Mouse (Mus musculus): ENCODE results near the gene P2ry14. TPM values are rescaled to one million over a fixed set of nuclear protein-coding genes. Genes with fewer than 3 reads are reported as not detected.
"Not testable (repeated sequence)": the region's sequence is repeated elsewhere in the genome, so short reads cannot be mapped to it uniquely, and the experiment has no call there.

P2ry14 gene
- polyA plus RNA-seq, 1 experiment from 2014 or later, result 1.7 TPM

DNA sequence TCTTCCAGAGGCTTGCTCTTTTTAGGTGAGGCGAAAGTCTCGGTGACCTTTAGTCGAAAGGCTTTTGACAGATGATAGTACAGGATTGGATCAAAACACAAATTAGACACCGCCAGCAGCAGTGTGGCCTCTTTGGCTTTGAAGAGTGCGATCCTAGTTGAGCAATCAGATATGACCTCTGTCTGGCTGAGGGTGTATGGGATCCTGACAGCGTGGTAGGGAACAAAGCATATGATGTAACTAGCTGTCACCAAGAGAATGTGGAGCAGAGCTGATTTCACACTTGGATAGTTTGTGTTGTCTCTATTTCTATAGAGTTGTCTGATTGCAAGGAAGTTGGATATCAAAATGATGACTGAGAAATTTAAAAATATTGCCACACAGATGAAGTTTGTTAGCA is 56.0 kb downstream of the P2ry14 start:
- Histone ChIP-seq H3K9me3 (replicated peaks) (no peaks in the 10 kb centered on the region), H3K9ac (no peak overlapping the region), H3K4me3 (no peak overlapping the region), H3K4me2 (no peak overlapping the region), H3K4me1 (peaks cover 9% of the 10 kb centered on the region), H3K27me3 (replicated peaks) (no peaks in the 10 kb centered on the region), H3K27ac (no peak overlapping the region), H3K36me3 (no peaks in the 10 kb centered on the region)
- 58% methylated on average over 6 of the region's 6 CpGs for WGBS (ENCODE audit: insufficient replicate concordance)
- ATAC-seq, result 0 out of 2 replicates have a peak, but pooled peaks have one; percentile 24

- WGBS (ENCODE audit: insufficient replicate concordance), result 72% methylated on average over 11 of the region's 11 CpGs
- no peak for ATAC-seq
- H3K27ac ChIP-seq, result no peak overlapping the region
These were observed 60.7 kb downstream of the P2ry14 start for GRCm38 (mm10) chr3:59092702-59093101.

GRCm38 (mm10) chr3:59080919-59081318 is 72.5 kb downstream of the P2ry14 start:
- WGBS (ENCODE audit: insufficient replicate concordance), result 16% methylated on average over 7 of the region's 7 CpGs
- no peak overlapping the region for H3K9ac ChIP-seq
- no peak for ATAC-seq

More at GRCm38 (mm10) chr3:59092702-59093101, 60.7 kb downstream of the P2ry14 start:
- Histone ChIP-seq H3K4me1 (peaks cover under 1% of the 10 kb centered on the region; the same call in 1 of the 2 replicates), H3K27me3 (replicated peaks) (no peaks in the 10 kb centered on the region), H3K4me3 (no peak overlapping the region), H3K4me2 (no peak overlapping the region), H3K9ac (no peak overlapping the region), H3K9me3 (replicated peaks) (no peaks in the 10 kb centered on the region), H3K36me3 (no peaks in the 10 kb centered on the region)

GRCm38 (mm10) chr3:59080293-59080916 is 73.0 kb downstream of the P2ry14 start:
- Histone ChIP-seq H3K4me1 (peaks cover 9% of the 10 kb centered on the region; the same call in 1 of the 2 replicates), H3K27ac (no peak overlapping the region), H3K9ac (no peak overlapping the region), H3K4me3 (no peak overlapping the region), H3K9me3 (replicated peaks) (no peaks in the 10 kb centered on the region), H3K4me2 (no peak overlapping the region), H3K27me3 (replicated peaks) (no peaks in the 10 kb centered on the region), H3K36me3 (no peaks in the 10 kb centered on the region)
- no peak for ATAC-seq
- 40% methylated on average over 6 of the region's 6 CpGs for WGBS (ENCODE audit: insufficient replicate concordance)

More at GRCm38 (mm10) chr3:59080919-59081318, 72.5 kb downstream of the P2ry14 start:
- H3K4me1 ChIP-seq, result peaks cover 9% of the 10 kb centered on the region; the same call in 1 of the 2 replicates
- H3K9me3 ChIP-seq (replicated peaks), result no peaks in the 10 kb centered on the region
- no peak overlapping the region for H3K4me3 ChIP-seq
- H3K36me3 ChIP-seq, result no peaks in the 10 kb centered on the region
- no peaks in the 10 kb centered on the region for H3K27me3 ChIP-seq (replicated peaks)
- H3K4me2 ChIP-seq, result no peak overlapping the region
- H3K27ac ChIP-seq, result no peak overlapping the region

- H3K4me1 ChIP-seq, result peaks cover 9% of the 10 kb centered on the region; the same call in 1 of the 2 replicates
- no peaks in the 10 kb centered on the region for H3K27me3 ChIP-seq (replicated peaks)
- no peaks in the 10 kb centered on the region for H3K36me3 ChIP-seq
- no peak for ATAC-seq
- no peak overlapping the region for H3K4me3 ChIP-seq
- no peak overlapping the region for H3K4me2 ChIP-seq
- H3K9ac ChIP-seq, result no peak overlapping the region
- no peak overlapping the region for H3K27ac ChIP-seq
- WGBS (ENCODE audit: insufficient replicate concordance), result 27% methylated on average over 4 of the region's 4 CpGs
- H3K9me3 ChIP-seq (replicated peaks), result no peaks in the 10 kb centered on the region
These were observed 74.1 kb downstream of the P2ry14 start for GRCm38 (mm10) chr3:59079327-59079726.

DNA sequence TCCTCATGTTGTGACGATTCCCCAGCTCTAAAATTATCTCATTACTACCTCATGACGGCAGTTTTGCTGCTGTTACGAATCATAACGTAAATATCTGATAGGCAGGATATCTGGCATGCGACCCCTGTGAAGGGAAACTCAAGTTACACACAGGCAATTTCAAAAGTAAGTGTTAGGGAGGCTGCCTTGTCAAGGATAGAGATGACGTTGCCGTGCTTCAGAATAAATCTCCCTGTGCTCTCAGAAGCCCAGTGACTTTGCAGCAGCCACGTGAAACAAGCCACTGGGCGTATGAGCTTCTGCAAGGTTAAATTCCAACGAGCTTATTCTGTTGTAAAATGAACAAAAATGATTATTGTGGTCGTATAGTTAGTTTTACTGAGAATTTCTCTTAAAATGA is 74.8 kb downstream of the P2ry14 start:
- Histone ChIP-seq H3K36me3 (no peaks in the 10 kb centered on the region), H3K4me3 (no peak overlapping the region), H3K9me3 (replicated peaks) (no peaks in the 10 kb centered on the region), H3K4me2 (no peak overlapping the region), H3K9ac (no peak overlapping the region), H3K4me1 (peaks cover 9% of the 10 kb centered on the region; the same call in 1 of the 2 replicates), H3K27ac (no peak overlapping the region), H3K27me3 (replicated peaks) (no peaks in the 10 kb centered on the region)
- ATAC-seq, result no peak
- 62% methylated on average over 11 of the region's 11 CpGs for WGBS (ENCODE audit: insufficient replicate concordance)

DNA sequence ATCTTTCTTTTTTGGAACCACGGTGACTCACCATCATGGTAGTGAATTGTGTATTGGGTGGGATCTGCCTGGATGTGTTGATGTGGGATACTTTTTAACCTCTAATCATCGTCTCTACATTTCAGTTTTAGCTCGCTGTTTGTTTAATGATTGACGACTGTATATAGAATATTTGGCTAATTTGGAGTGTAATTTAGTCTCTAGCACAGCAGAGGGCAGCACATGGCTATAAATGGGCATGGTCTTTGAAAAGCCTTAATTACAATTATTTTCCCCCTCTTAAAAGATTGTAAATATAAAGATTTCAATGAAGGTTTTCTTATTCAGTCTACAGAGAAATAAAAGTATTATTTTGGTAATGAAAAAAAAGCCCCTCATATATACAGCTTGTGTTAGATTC is 76.1 kb downstream of the P2ry14 start:
- Histone ChIP-seq H3K4me1 (peaks cover 9% of the 10 kb centered on the region; the same call in 1 of the 2 replicates), H3K4me2 (no peak overlapping the region), H3K4me3 (no peak overlapping the region), H3K9ac (no peak overlapping the region), H3K9me3 (replicated peaks) (no peaks in the 10 kb centered on the region), H3K27me3 (replicated peaks) (no peaks in the 10 kb centered on the region), H3K27ac (no peak overlapping the region), H3K36me3 (no peaks in the 10 kb centered on the region)
- no peak for ATAC-seq
- 37% methylated on average over 4 of the region's 4 CpGs for WGBS (ENCODE audit: insufficient replicate concordance)

DNA sequence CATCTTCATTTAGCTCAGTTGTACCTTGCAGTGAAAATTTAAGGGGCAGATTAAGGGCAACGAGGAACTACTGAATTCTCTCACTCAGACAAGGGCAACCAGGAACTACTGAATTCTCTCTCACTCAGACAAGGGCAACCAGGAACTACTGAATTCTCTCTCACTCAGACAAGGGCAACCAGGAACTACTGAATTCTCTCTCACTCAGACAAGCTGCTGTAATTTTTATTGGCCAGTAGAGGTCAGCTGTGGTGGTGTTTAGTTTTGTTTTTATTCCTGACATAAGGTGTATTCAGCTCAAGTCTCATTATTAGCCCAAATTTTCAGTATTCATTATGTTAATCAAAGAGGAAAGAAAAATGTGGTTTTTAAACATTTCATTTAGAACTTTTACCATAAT is 84.3 kb downstream of the P2ry14 start:
- not testable (repeated sequence) for ATAC-seq; H3K27ac ChIP-seq; H3K9me3 ChIP-seq (replicated peaks); H3K4me3 ChIP-seq; H3K4me2 ChIP-seq; H3K36me3 ChIP-seq; H3K9ac ChIP-seq; H3K27me3 ChIP-seq (replicated peaks); H3K4me1 ChIP-seq
- WGBS (ENCODE audit: insufficient replicate concordance), result 30% methylated on average over 1 of the region's 1 CpGs

- Histone ChIP-seq H3K27me3 (replicated peaks) (no peaks in the 10 kb centered on the region), H3K4me1 (peaks cover 23% of the 10 kb centered on the region), H3K4me2 (no peak overlapping the region), H3K9ac (no peak overlapping the region), H3K9me3 (replicated peaks) (no peaks in the 10 kb centered on the region), H3K27ac (no peak overlapping the region), H3K4me3 (no peak overlapping the region), H3K36me3 (no peaks in the 10 kb centered on the region)
- no peak for ATAC-seq
- 75% methylated on average over 8 of the region's 8 CpGs for WGBS (ENCODE audit: insufficient replicate concordance)
These were observed 86.7 kb downstream of the P2ry14 start for GRCm38 (mm10) chr3:59066558-59067294.

GRCm38 (mm10) chr3:59065937-59066336 is 87.5 kb downstream of the P2ry14 start:
- no peak overlapping the region for H3K27ac ChIP-seq

More at GRCm38 (mm10) chr3:59065937-59066336, 87.5 kb downstream of the P2ry14 start:
- H3K9me3 ChIP-seq (replicated peaks), result no peaks in the 10 kb centered on the region
- H3K9ac ChIP-seq, result no peak overlapping the region
- H3K36me3 ChIP-seq, result no peaks in the 10 kb centered on the region
- no peak overlapping the region for H3K4me3 ChIP-seq
- no peak for ATAC-seq
- 76% methylated on average over 3 of the region's 3 CpGs for WGBS (ENCODE audit: insufficient replicate concordance)
- no peak overlapping the region for H3K4me2 ChIP-seq
- no peaks in the 10 kb centered on the region for H3K27me3 ChIP-seq (replicated peaks)
- peaks cover 23% of the 10 kb centered on the region for H3K4me1 ChIP-seq
